Comparison of ENCODE assay signal across 8 mouse cellular contexts in the genomic region with DNA sequence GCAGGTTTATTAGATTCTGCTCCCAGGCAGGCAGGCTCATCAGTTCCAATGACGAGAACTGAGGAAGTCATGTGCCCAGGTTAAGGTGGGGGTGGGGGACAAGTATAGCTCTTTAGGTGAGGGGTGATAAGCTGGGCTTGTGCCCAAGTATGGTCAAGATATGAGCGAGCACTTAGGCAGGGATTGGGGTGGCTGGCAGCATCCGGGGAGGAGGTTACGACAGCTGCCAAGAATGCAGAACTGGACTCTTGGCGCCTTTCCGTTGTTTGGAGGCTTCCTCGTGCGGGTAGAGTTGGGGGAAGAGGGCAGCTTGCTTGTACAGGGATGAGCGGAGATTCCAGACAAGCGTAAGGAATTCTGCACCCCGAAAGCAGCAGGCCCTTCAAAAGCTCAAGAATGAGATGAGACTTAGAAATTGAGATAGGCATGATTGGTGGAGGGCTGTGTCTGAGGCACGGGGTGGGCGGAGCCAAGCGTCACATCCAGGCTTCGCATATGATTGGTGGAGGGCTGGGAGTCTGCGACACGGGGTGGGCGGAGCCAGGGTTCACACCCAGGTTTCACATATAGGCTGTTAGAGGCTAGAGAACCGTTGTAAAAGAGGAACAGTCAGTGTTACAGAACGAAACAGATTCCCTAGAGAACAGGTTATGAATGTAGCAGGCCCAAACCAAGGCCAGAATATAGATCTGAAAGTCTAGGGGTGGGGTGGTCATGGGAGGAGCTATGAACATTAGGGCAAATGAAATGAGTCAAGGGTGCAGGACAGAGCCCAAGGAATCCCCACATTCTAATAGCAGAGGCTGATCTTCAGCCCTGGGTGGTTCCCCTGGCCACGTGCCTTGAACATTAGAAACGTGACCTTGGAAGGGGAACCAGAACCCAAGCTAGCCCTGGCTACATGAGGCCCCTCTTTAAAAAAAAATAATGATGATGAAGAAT. TPM values are rescaled to one million over a fixed set of nuclear protein-coding genes. Genes with fewer than 3 reads are reported as not detected.
A peak's percentile ranks its signal among the peaks of the same experiment; 100 is the strongest.
DNase-seq lines count a peak whose midpoint lies in the region; ATAC-seq and TF ChIP-seq lines count a peak whose summit lies in the region.

No protein-coding gene starts in this region.

- H3K9ac ChIP-seq in embryonic facial prominence, embryonic 15.5 days = no peak overlapping the region
- 0 out of 2 replicates have a peak overlapping the region, but pooled peaks have one; percentile 6 for H3K9ac ChIP-seq in limb, embryonic 13.5 days
- H3K9ac ChIP-seq in midbrain, embryonic 15.5 days = peak overlapping the region; percentile 22; the same call in 1 of the 2 replicates

- H3K4me3 ChIP-seq in bone marrow macrophage, adult 2 months (ENCODE audit: insufficient read depth, low read length) = peak overlapping the region; percentile 53
- peak overlapping the region; percentile 36 for H3K4me3 ChIP-seq in embryonic facial prominence, embryonic 15.5 days (replicated peaks)
- H3K4me3 ChIP-seq in limb, embryonic 13.5 days = peak overlapping the region; percentile 40
- H3K4me3 ChIP-seq in midbrain, embryonic 15.5 days = peak overlapping the region; percentile 36
- peak overlapping the region; percentile 35; the same call in 1 of the 2 replicates for H3K4me3 ChIP-seq in spleen, adult 2 months (ENCODE audit: extremely low read depth, insufficient read depth, insufficient read length)

- peak; percentile 91 for ATAC-seq in embryonic facial prominence, embryonic 15.5 days (ENCODE audit: insufficient number of reproducible peaks, low FRiP score, low TSS enrichment, low read depth)
- peak; percentile 93 for ATAC-seq in limb, embryonic 13.5 days (ENCODE audit: low FRiP score, low read depth)
- peak; percentile 100 for ATAC-seq in midbrain, embryonic 15.5 days (replicated peaks)

- TF ChIP-seq CTCF in bone marrow macrophage, adult 2 months (IDR thresholded peaks at IDR 0.05; ENCODE audit: low read depth, low read length) = no peak
- no peak for TF ChIP-seq CTCF in spleen, adult 2 months (IDR thresholded peaks at IDR 0.05; ENCODE audit: extremely low read depth, insufficient read depth, insufficient read length, insufficient replicate concordance)

- peak; percentile 48 for DNase-seq in 3T3-L1 (ENCODE audit: low read depth, low spot score)
- DNase-seq in heart, adult 9 months (ENCODE audit: low spot score in 2 of 2) = peak; percentile 85 to 88
- DNase-seq in kidney, adult 9 months = peak; percentile 65
- DNase-seq in spleen, adult 2 months (ENCODE audit: low read depth in 1 of 2, low spot score in 2 of 2) = peak; percentile 93 to 96

- WGBS in embryonic facial prominence, embryonic 15.5 days = 25% methylated on average over 22 of the region's 22 CpGs
- 21% methylated on average over 22 of the region's 22 CpGs for WGBS in limb, embryonic 13.5 days
- WGBS in midbrain, embryonic 15.5 days = 29% methylated on average over 22 of the region's 22 CpGs
- WGBS in spleen, adult 2 months = 10% methylated on average over 22 of the region's 22 CpGs

- no peaks in the 10 kb centered on the region for H3K27me3 ChIP-seq in embryonic facial prominence, embryonic 15.5 days
- no peaks in the 10 kb centered on the region for H3K27me3 ChIP-seq in limb, embryonic 13.5 days
- H3K27me3 ChIP-seq in midbrain, embryonic 15.5 days (replicated peaks) = no peaks in the 10 kb centered on the region
- H3K27me3 ChIP-seq in spleen, adult 2 months (ENCODE audit: control insufficient read depth, insufficient read depth, low read length) = no peaks in the 10 kb centered on the region

- peak overlapping the region; percentile 53 for H3K4me2 ChIP-seq in embryonic facial prominence, embryonic 15.5 days (replicated peaks)
- H3K4me2 ChIP-seq in limb, embryonic 13.5 days (replicated peaks) = peak overlapping the region; percentile 64
- H3K4me2 ChIP-seq in midbrain, embryonic 15.5 days = peak overlapping the region; percentile 44

- no peaks in the 10 kb centered on the region for H3K9me3 ChIP-seq in embryonic facial prominence, embryonic 15.5 days (replicated peaks)
- H3K9me3 ChIP-seq in limb, embryonic 13.5 days = no peaks in the 10 kb centered on the region
- no peaks in the 10 kb centered on the region for H3K9me3 ChIP-seq in midbrain, embryonic 15.5 days

- H3K27ac ChIP-seq in bone marrow macrophage, adult 2 months (ENCODE audit: insufficient read depth, low read depth, low read length) = peak overlapping the region; percentile 86
- H3K27ac ChIP-seq in embryonic facial prominence, embryonic 15.5 days (replicated peaks) = no peak overlapping the region
- no peak overlapping the region for H3K27ac ChIP-seq in limb, embryonic 13.5 days
- H3K27ac ChIP-seq in midbrain, embryonic 15.5 days = peak overlapping the region; percentile 53
- peak overlapping the region; percentile 83 for H3K27ac ChIP-seq in spleen, adult 2 months (ENCODE audit: insufficient read depth, low read length)

- peaks cover 12% of the 10 kb centered on the region for H3K4me1 ChIP-seq in bone marrow macrophage, adult 2 months (ENCODE audit: control insufficient read depth, insufficient read depth, low read length)
- no peaks in the 10 kb centered on the region for H3K4me1 ChIP-seq in embryonic facial prominence, embryonic 15.5 days
- H3K4me1 ChIP-seq in limb, embryonic 13.5 days = no peaks in the 10 kb centered on the region
- H3K4me1 ChIP-seq in midbrain, embryonic 15.5 days = no peaks in the 10 kb centered on the region
- peaks cover 4% of the 10 kb centered on the region; the same call in 1 of the 2 replicates for H3K4me1 ChIP-seq in spleen, adult 2 months (ENCODE audit: control insufficient read depth, insufficient read depth, insufficient read length)

- no peaks in the 10 kb centered on the region for H3K36me3 ChIP-seq in embryonic facial prominence, embryonic 15.5 days
- no peaks in the 10 kb centered on the region for H3K36me3 ChIP-seq in limb, embryonic 13.5 days
- no peaks in the 10 kb centered on the region for H3K36me3 ChIP-seq in midbrain, embryonic 15.5 days (replicated peaks)
- H3K36me3 ChIP-seq in spleen, adult 2 months (ENCODE audit: control insufficient read depth, insufficient read depth, low read length) = peaks cover 45% of the 10 kb centered on the region

- no peak for TF ChIP-seq POLR2A in bone marrow macrophage, adult 2 months (IDR thresholded peaks at IDR 0.05; ENCODE audit: borderline replicate concordance, low read depth, low read length)
- no peak for TF ChIP-seq POLR2A in spleen, adult 2 months (IDR thresholded peaks at IDR 0.05; ENCODE audit: low read depth, low read length)

RNA-seq across cellular contexts. Expression of a gene that starts 53.7 kb away (rescaled TPM):
- polyA plus RNA-seq in bone marrow macrophage, adult 2 months (2012; ENCODE audit: insufficient read depth, insufficient read length, missing spikeins) = 267 and 291 TPM in 2 replicates
- 2.7 and 3.3 TPM in 2 replicates for polyA plus RNA-seq in embryonic facial prominence, embryonic 15.5 days (2015; fragmentation: Nextera tagmentation; extraction: Ambion mirVana)
- 0.94 and 1.1 TPM in 2 replicates for polyA plus RNA-seq in limb, embryonic 13.5 days (2015; fragmentation: Nextera tagmentation; extraction: Ambion mirVana)
- 0.40 and 1.5 TPM in 2 replicates for polyA plus RNA-seq in midbrain, embryonic 15.5 days (2015; fragmentation: Nextera tagmentation; extraction: Ambion mirVana)
- polyA plus RNA-seq in spleen, adult 2 months (2012; rRNA removed) = 34.6 and 38.5 TPM in 2 replicates

Comparison
In these comparisons a context has a peak if more than half of its experiments do, and no peak if none do; other contexts are left out.
1. H3K27ac ChIP-seq: peak in bone marrow macrophage, adult 2 months (single experiment), midbrain, embryonic 15.5 days (single experiment) and spleen, adult 2 months (single experiment); none in embryonic facial prominence, embryonic 15.5 days (single experiment) and limb, embryonic 13.5 days (single experiment).
2. Peak in every context shown above with its lines, with median percentiles within 50 percentile points of each other: DNase-seq, H3K4me3 ChIP-seq, ATAC-seq and H3K4me2 ChIP-seq.